25 mouse cellular contexts compared by ENCODE assay signal in the genomic region with DNA sequence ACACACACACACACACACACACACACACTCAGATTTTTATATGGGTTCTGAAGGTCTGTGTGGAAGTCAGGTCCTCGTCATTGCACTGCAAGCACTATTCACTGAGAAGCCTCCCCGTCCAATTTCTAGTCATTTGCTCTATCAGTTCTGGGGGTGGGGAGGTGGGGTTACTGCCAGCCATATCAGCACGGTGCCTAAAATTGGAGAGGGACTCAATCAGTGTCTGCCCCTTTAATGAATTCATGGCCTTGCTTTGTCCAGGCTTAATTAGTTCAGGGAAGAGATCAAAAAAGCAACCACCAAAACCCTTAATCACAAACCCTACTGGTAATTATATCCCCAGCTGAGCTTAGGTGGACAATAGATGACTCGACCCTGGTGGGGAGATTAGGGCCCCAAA. TPM values are rescaled to one million over a fixed set of nuclear protein-coding genes. Genes with fewer than 3 reads are reported as not detected.
DNase-seq lines count a peak whose midpoint lies in the region; TF ChIP-seq lines count a peak whose summit lies in the region.
"Had no signal": no experiment of that assay in that cellular context is flagged by ENCODE, and none has a peak within 500 bp of the region (broad histone marks: within the 10 kb centered on the region; RNA-seq: fewer than 3 reads in every experiment).

No protein-coding gene starts in this region.

- no peak overlapping the region for H3K4me3 ChIP-seq in limb, embryonic 10.5 days
- H3K4me3 ChIP-seq: embryonic facial prominence, embryonic 12.5 days; embryonic facial prominence, embryonic 15.5 days; forebrain, embryonic 13.5 days; heart, adult 2 months; heart, embryonic 10.5 days; heart, embryonic 13.5 days; intestine, embryonic 15.5 days had no signal

- peak; percentile 66 for DNase-seq in heart, adult 11 months
- DNase-seq in heart, postnatal 4 days = no peak
- DNase-seq in brain, embryonic 14.5 days (ENCODE audit: low read depth) = peak; percentile 26
- DNase-seq in limb, embryonic 10.5 days (ENCODE audit: low spot score) = no peak
- DNase-seq in kidney, postnatal 25 days = no peak
- DNase-seq in kidney, postnatal 14 days = no peak
- DNase-seq: adrenal gland, adult 2 months; adrenal gland, postnatal 14 days; cerebellum, adult 18-20 months; cerebellum, adult 9-11 months; cerebellum, postnatal 25 days; gastrocnemius, postnatal 25 days; heart, adult 2 months; heart, postnatal 14 days; kidney, adult 11 months had no signal

- 43% methylated on average over 4 of the region's 4 CpGs for WGBS in limb, embryonic 10.5 days

- H3K27me3 ChIP-seq in limb, embryonic 10.5 days (ENCODE audit: low read depth, poor library complexity, severe bottlenecking) = no peaks in the 10 kb centered on the region
- H3K27me3 ChIP-seq: embryonic facial prominence, embryonic 15.5 days; forebrain, embryonic 13.5 days; heart, embryonic 13.5 days; intestine, embryonic 15.5 days had no signal

- H3K36me3 ChIP-seq in limb, embryonic 10.5 days = no peaks in the 10 kb centered on the region
- H3K36me3 ChIP-seq: embryonic facial prominence, embryonic 12.5 days; embryonic facial prominence, embryonic 15.5 days; heart, embryonic 10.5 days; heart, embryonic 13.5 days; intestine, embryonic 15.5 days had no signal

- TF ChIP-seq POLR2A in brain, embryonic 14.5 days (IDR thresholded peaks at IDR 0.05; ENCODE audit: borderline replicate concordance, extremely low read depth, insufficient read depth, insufficient read length, poor library complexity, severe bottlenecking) = no peak

- 0 out of 2 replicates have a peak, but pooled peaks cover 7% of the 10 kb centered on the region for H3K4me1 ChIP-seq in limb, embryonic 10.5 days
- H3K4me1 ChIP-seq: embryonic facial prominence, embryonic 12.5 days; embryonic facial prominence, embryonic 15.5 days; heart, embryonic 10.5 days; heart, embryonic 13.5 days; intestine, embryonic 15.5 days had no signal

- no peaks in the 10 kb centered on the region for H3K9me3 ChIP-seq in limb, embryonic 10.5 days (replicated peaks)
- H3K9me3 ChIP-seq: embryonic facial prominence, embryonic 12.5 days; embryonic facial prominence, embryonic 15.5 days; forebrain, embryonic 13.5 days; heart, embryonic 10.5 days; heart, embryonic 13.5 days; intestine, embryonic 15.5 days had no signal

- TF ChIP-seq CTCF in brain, embryonic 14.5 days (IDR thresholded peaks at IDR 0.05; ENCODE audit: borderline replicate concordance, extremely low read depth, insufficient read depth, insufficient read length) = no peak

- H3K27ac ChIP-seq in limb, embryonic 10.5 days = 0 out of 2 replicates have a peak overlapping the region, but pooled peaks have one; percentile 26
- H3K27ac ChIP-seq: embryonic facial prominence, embryonic 12.5 days; embryonic facial prominence, embryonic 15.5 days; forebrain, embryonic 13.5 days; heart, adult 2 months; heart, embryonic 10.5 days; heart, embryonic 13.5 days; intestine, embryonic 15.5 days had no signal

RNA-seq across cellular contexts. Expression of gene Sox9, which starts 25.5 kb away (rescaled TPM):
- 10 to 100 TPM; 11.1 to 11.9 TPM for total RNA-seq in heart, postnatal 4 days (2021)
- 24.1 and 33.2 TPM in 2 replicates for polyA plus RNA-seq in brain, embryonic 14.5 days (2012; rRNA removed)
- polyA plus RNA-seq in limb, embryonic 10.5 days (2016; fragmentation: Nextera tagmentation; extraction: Ambion mirVana) = 85.1 and 169 TPM in 2 replicates
- total RNA-seq: common myeloid progenitor, adult 5-6 weeks; hematopoietic stem cell, adult 5-6 weeks; MEL had no signal
- polyA plus RNA-seq: CD4-positive, CD25-positive, alpha-beta regulatory T cell, adult 4 months had no signal

Comparison
In these comparisons a context has a peak if more than half of its experiments do, and no peak if none do; other contexts are left out.
1. DNase-seq: peak in heart, adult 11 months (single experiment) and brain, embryonic 14.5 days (single experiment); none in heart, postnatal 4 days (single experiment), limb, embryonic 10.5 days (single experiment), kidney, postnatal 25 days (0 of 2) and kidney, postnatal 14 days (single experiment).